Mouse (Mus musculus) c-Kit-negative CD71-positive TER-119-positive erythroid progenitor cells, embryonic 14.5 days (primary cell): ENCODE data around the gene Tff3.

Experiments used
- DNase-seq: peaks from one replicate; pipeline ENCODE4 v3.0.0-alpha.2; 2013; ENCODE audit warnings: low read depth, low spot score

Tff3 gene

DNA sequence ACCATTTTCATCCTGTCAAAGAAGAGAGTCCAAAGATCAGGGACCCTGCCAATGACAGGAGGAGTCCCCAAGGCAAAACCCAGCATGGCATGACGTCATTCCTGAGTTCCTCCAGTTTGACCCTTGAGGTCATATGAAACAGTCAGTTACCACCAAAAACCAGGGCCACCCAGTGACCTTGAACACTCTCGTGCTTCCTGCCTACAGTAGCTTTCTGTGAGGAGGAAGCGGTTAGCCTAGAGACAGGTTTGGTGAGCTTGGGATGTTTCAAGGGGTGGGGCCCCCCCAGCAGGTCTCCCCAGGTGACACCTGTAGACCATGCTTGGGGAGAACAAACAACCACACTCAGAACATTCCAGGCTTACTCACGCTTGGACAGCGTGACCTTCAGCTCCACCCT, 51.9 kb downstream of the Tff3 start:
- DNase-seq = no peak

DNA sequence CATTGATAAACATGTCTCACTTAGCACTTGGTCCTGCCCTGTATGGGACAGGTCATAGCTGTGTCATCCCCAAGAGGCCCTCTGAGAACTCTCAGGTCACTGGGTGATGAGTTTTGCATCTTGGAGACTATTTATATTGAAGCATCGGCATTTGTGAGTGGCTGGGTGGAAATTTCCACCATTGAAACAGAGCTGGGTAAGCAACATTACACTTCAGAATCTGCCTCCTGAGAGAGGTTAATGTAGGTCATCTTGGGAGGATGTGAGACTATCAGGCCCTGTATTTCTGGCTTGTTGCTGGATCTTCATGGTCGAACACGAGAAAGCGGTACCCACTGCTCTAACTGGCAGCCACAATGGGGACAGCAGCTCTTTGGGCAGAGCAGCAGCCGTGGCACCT, 54.0 kb downstream of the Tff3 start:
- no peak for DNase-seq
